Mouse (Mus musculus): Measurements from ENCODE around the gene Polr2l.

Polr2l gene

GRCm38 (mm10) chr7:141435856-141436522 lies 38.9 kb downstream of the Polr2l start:
- in situ Hi-C loops (cut with MboI; ENCODE audit: unreplicated experiment in 2 of 2) = no loop called here

- in situ Hi-C loops (cut with MboI; ENCODE audit: unreplicated experiment in 2 of 2) = no loop called here
Observed at GRCm38 (mm10) chr7:141435129-141435855, 39.6 kb downstream of the Polr2l start.

- in situ Hi-C loops (cut with MboI; ENCODE audit: unreplicated experiment in 2 of 2) = no loop called here
Observed at GRCm38 (mm10) chr7:141434464-141434863, 40.5 kb downstream of the Polr2l start.

- in situ Hi-C loops (cut with MboI; ENCODE audit: unreplicated experiment in 2 of 2) = no loop called here
Observed at GRCm38 (mm10) chr7:141433517-141434400, 41.2 kb downstream of the Polr2l start.

GRCm38 (mm10) chr7:141432741-141433516 lies 42.0 kb downstream of the Polr2l start:
- in situ Hi-C loops (cut with MboI; ENCODE audit: unreplicated experiment in 2 of 2) = no loop called here

GRCm38 (mm10) chr7:141432186-141432611 lies 42.7 kb downstream of the Polr2l start:
- in situ Hi-C loops (cut with MboI; ENCODE audit: unreplicated experiment in 2 of 2) = no loop called here

- in situ Hi-C loops (cut with MboI; ENCODE audit: unreplicated experiment in 2 of 2) = no loop called here
Observed at GRCm38 (mm10) chr7:141431434-141432185, 43.3 kb downstream of the Polr2l start.

GRCm38 (mm10) chr7:141430585-141431240 lies 44.2 kb downstream of the Polr2l start:
- in situ Hi-C loops (cut with MboI; ENCODE audit: unreplicated experiment in 2 of 2) = no loop called here

- in situ Hi-C loops (cut with MboI; ENCODE audit: unreplicated experiment in 2 of 2) = no loop called here
Observed at GRCm38 (mm10) chr7:141429840-141430584, 44.9 kb downstream of the Polr2l start.

GRCm38 (mm10) chr7:141429310-141429709 lies 45.6 kb downstream of the Polr2l start, which contains the start of gene Cend1:
Gene Cend1 (minus strand): TSS chr7:141429491.
- in situ Hi-C loops (cut with MboI; ENCODE audit: unreplicated experiment in 2 of 2) = no loop called here

- in situ Hi-C loops (cut with MboI; ENCODE audit: unreplicated experiment in 2 of 2) = no loop called here
Observed at GRCm38 (mm10) chr7:141428701-141429100, 46.2 kb downstream of the Polr2l start.

GRCm38 (mm10) chr7:141426948-141427730 lies 47.8 kb downstream of the Polr2l start:
- in situ Hi-C loops (cut with MboI; ENCODE audit: unreplicated experiment in 2 of 2) = no loop called here

GRCm38 (mm10) chr7:141423811-141424210 lies 51.1 kb downstream of the Polr2l start:
- in situ Hi-C loops (cut with MboI; ENCODE audit: unreplicated experiment in 2 of 2) = no loop called here
